Mouse (Mus musculus): ENCODE results near the gene Fam240a.

- TF ChIP-seq CTCF (IDR thresholded peaks at IDR 0.05; ENCODE audit: low read depth, low read length) (no peak), TAL1 (conservative IDR thresholded peaks at IDR 0.05; ENCODE audit: low read depth, low read length) (no peak), POLR2AphosphoS5 (IDR thresholded peaks at IDR 0.05; ENCODE audit: insufficient replicate concordance, low read depth, low read length) (no peak), GATA1 (IDR thresholded peaks at IDR 0.05; ENCODE audit: borderline replicate concordance, low read length) (no peak)
These were observed 42.7 kb downstream of the Fam240a start for GRCm38 (mm10) chr9:110873681-110874659.
